Mouse (Mus musculus): ENCODE results near the gene Slc25a25.
"Not testable (repeated sequence)": the region's sequence is repeated elsewhere in the genome, so short reads cannot be mapped to it uniquely, and the experiment has no call there.

Gene Slc25a25

DNA sequence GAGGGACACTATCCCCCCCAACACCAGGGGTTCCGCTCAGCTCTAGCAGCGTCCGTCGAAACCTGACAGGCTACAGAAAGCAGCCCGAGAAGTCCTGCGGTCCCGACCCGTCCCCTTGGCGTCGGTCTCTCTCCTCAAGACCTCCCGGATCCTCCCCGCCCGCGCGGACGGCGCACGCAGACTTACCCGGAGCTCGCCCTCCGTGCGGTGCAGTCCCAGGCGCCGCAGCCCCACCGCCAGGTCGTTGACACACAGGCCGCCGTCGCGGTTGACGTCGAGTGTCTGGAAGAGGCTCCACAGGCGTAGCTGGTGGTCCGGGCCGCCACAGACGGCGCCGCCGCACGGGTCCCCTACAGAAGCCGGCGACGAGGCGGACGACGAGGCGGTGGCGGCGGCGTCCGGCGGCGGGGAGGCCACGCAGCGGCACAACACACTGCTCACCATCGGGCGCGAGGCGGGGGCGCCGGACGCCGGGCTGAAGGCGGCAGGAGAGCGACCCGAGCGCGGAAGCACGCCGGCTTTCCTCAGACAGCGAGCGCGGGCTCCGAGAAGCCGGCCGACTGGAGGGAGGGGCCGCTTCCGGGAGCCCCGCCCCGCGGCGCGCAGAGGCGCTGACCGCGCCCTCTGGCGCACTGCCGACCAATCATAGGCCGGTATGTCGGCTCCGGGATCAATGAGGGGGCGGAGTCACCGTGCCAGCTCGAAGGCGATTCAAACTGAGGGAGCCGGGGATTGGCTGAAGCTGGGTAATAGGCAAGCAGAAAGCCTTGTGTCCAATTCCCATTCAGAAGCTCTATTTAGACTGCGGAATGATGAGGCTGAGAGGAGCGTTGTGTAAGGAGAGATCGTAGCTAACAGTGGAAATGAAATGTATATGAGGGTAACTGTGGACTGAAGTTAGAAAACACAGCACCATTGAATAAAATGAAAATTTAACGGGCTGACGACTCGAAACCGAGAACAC, at the start of gene Slc25a25:
TSS of gene Slc25a25 (minus strand) at position 565 of the 964 bp plus-strand sequence.
- DNase-seq (ENCODE audit: low read depth): peak; percentile 86

- DNase-seq (ENCODE audit: low read depth): no peak
These were observed 49.2 kb upstream of the Slc25a25 start for GRCm38 (mm10) chr2:32500461-32500860.

DNA sequence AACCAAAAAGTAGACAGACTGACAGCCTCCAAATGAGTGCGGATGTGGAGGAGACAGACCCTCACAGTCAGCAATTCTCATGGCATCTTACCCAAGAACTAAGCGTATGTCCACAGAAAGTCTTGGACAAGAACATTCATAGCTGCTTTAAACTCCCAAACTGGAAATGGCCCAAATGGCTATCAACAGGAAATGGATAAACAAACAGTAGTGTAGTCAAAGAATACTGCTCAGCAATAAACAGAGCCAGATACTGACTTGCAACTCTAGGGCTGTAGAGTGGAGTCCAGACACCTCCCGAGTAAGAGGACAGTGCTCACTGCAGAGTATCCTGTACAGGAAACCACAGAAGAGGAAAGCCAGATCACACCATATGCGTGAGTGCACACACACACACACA, 48.1 kb upstream of the Slc25a25 start:
- no peak for DNase-seq (ENCODE audit: low read depth)

GRCm38 (mm10) chr2:32496190-32496589, 44.9 kb upstream of the Slc25a25 start:
- DNase-seq (ENCODE audit: low read depth): no peak

GRCm38 (mm10) chr2:32495185-32495726, 44.0 kb upstream of the Slc25a25 start:
- DNase-seq (ENCODE audit: low read depth): no peak

- DNase-seq (ENCODE audit: low read depth): no peak
These were observed 43.3 kb upstream of the Slc25a25 start for GRCm38 (mm10) chr2:32494522-32494921.

- DNase-seq (ENCODE audit: low read depth): no peak
These were observed 42.1 kb upstream of the Slc25a25 start for GRCm38 (mm10) chr2:32493301-32493701.

DNA sequence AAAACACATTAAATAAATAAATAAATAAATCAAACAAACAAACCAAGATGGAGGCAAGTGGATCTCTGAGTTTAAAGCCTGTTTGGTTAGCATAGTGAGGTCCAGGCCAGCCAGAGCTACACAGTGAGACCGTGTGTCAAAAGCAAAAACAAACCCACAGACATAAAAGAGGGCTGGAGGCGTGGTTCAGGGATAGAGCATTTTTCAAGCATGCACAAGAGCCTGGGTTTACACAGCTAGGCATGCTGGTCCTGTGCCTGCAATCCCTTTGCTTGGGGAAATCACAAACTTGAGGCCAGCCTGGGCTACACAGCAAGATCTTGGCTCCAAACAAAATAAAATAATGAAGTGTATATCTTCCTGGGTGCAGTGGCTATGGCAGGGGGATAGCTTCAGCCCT, 41.4 kb upstream of the Slc25a25 start:
- DNase-seq (ENCODE audit: low read depth): no peak

DNA sequence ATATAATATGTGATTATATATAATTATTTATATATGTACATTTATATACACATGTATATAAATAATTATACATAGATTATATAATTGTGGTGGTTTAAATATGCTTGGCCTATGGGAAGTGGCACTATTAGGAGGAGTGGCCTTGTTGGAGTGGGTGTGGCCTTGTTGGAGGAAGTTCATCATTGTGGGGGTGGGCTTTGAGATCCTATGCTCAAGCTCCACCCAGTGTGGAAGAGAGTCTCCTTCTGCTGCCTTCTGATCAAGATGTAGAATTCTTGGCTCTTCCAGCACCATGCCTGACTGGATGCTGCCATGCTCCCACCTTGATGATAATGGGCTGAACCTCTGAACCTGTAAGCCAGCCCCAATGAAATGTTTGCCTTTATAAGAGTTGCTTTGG, 39.5 kb upstream of the Slc25a25 start:
- not testable (repeated sequence) for DNase-seq (ENCODE audit: low read depth)

- peak; percentile 87 for DNase-seq (ENCODE audit: low read depth)
These were observed 37.4 kb upstream of the Slc25a25 start for GRCm38 (mm10) chr2:32488679-32489078.

DNA sequence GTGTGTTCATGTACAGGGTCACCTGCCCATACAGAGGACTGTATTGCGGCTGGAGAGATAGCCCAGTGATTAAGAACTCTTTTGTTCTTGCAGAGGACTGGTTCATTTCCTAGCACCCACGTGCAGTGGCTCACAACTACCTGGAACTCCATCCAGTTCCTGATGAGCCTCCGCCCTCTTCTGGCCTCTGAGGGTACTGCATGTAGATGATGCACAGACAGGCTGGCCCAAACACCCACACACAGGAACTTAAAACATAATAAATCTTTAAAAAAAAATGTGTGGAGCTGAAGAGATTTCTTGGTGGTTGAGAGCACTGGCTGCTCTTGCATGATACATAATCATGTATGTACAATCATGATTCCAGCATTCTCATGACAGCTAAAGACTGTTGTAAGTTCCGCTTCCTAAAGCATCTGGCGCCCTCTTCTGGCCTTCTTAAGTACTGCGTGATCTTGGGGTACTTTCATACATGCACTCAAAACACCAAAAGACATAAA, 35.9 kb upstream of the Slc25a25 start:
- peak; percentile 72 for DNase-seq (ENCODE audit: low read depth)

DNA sequence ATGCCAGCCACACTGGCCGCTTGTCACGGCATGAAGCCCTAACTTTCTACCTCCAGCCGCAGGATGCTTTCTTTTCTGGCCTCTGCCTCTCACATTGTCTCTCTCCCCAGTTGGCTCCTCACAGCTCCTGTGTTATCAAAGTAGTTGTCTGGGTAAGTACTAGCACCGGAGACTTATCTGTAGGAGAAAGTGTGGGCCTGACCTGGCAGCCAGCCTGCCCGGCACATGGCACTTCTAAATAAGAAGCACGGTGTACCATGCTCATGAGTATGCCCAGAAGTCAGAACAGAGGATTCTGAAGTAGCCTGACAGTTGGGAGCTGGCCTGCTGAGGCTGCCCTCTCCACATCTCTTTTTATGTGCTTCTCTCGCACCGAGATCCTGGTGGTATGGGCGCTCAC, 34.9 kb upstream of the Slc25a25 start:
- no peak for DNase-seq (ENCODE audit: low read depth)

DNA sequence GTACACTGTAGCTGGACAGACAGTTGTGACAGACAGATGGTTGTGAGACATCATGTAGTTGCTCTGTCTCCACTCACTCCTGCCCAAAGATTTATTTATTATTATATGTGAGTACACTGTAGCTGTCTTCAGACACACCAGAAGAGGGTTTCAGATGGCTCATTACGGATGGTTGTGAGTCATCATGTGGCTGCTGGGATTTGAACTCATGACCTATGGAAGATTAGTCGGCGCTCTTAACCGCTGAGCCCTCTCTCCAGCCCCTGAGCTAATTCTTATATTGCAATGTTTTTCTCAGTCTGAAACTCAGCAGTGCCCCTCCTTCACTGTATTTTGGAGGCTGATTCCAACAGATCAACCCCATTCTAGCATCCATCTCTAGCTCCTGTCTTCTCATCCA, 34.5 kb upstream of the Slc25a25 start:
- no peak for DNase-seq (ENCODE audit: low read depth)

GRCm38 (mm10) chr2:32484933-32485332, 33.7 kb upstream of the Slc25a25 start:
- no peak for DNase-seq (ENCODE audit: low read depth)

GRCm38 (mm10) chr2:32483179-32483875, 32.1 kb upstream of the Slc25a25 start:
- DNase-seq (ENCODE audit: low read depth): no peak

GRCm38 (mm10) chr2:32482351-32482750, 31.1 kb upstream of the Slc25a25 start:
- DNase-seq (ENCODE audit: low read depth): no peak

GRCm38 (mm10) chr2:32475361-32475760, 24.1 kb upstream of the Slc25a25 start:
- DNase-seq (ENCODE audit: low read depth): not testable (repeated sequence)

- no peak for DNase-seq (ENCODE audit: low read depth)
These were observed 20.4 kb upstream of the Slc25a25 start for GRCm38 (mm10) chr2:32471681-32472061.

DNA sequence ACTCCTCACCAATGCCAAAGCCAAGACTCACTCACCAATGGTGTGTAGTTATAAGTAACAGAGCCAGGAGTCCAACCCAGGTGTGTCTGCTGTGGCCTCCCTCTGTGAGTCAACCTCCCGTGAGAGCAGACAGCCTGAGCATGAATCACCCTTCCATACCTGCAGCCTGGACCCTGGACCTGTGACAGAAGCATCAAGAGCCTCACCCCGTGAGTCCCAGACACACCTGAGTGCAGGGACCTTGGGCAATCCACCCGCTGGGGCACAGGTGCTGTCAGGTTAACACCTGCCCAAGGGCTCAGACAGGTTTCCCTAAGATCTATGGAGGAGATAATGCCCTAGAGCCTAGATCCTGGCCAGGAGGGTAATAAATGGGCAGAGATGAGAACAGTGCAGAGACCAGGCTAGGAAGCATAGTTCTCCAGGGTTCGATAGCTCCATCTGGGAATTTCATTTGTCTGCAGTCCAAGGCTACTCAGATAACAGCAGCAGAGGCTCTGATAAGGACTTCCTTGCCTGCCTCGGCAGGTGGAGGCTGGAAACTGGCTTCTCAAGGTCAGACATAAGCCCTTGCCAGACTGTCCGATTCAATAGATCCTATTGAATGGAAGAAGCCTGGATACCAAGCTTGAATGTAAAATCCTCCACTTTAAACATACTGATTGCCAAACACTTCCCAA, 19.9 kb upstream of the Slc25a25 start:
- DNase-seq (ENCODE audit: low read depth): no peak

DNA sequence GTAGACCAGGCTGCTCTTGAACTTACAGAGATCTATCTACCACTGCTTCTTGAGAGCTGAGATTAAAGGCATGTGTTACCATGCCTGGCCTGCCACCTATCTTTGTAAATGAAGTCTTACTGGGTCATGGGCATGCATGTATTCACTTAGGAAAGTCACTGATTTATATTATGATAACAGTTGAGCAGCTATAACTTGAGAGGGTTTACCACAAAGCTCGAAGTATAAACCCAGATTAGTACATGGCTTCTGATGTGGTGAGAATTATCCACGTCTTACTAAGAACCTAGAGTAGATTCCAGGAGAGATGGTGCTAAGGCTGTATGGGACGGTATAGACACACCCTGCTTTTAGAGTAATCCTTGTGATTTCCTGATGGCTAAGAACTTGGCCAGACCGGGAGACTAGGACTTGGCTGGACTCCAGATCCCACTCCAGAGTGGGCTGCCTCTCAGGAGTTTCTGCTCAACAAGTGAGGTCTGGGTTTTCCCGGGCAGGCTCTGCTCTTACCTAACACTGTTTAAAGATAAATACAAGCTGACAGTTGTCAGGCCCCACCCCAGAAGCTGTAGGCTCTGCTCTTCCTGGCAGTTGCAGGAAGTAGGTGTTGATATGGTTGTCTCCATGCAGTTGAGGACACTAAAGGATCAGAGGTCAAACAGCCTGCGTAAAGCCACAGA, 13.1 kb upstream of the Slc25a25 start:
- no peak for DNase-seq (ENCODE audit: low read depth)

DNA sequence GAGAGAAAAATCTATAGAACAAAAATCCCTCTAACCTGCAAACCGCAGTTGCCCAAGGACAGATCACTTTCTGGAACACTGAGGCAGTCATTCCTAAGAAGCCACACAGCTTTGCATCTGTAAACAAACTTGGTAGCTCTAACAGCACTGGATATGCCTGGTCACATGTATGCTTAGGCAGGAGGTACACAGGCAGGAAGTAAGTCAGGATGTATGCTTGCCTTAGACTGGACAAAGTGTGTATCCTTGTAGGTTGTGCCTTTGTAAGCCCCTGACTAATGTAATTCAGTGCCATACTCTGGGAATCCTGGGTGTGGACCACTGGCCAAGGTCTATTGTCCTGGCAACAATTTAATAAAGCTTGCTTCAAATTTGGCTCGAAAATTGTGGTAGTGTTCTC, 12.5 kb upstream of the Slc25a25 start:
- no peak for DNase-seq (ENCODE audit: low read depth)

- DNase-seq (ENCODE audit: low read depth): no peak
These were observed 8.4 kb upstream of the Slc25a25 start for GRCm38 (mm10) chr2:32459657-32460056.
